Mouse (Mus musculus): ENCODE data around the gene Ppat.
A peak's percentile ranks its signal among the peaks of the same experiment; 100 is the strongest.
"Not testable (repeated sequence)": the region's sequence is repeated elsewhere in the genome, so short reads cannot be mapped to it uniquely, and the experiment has no call there.

Gene Ppat

DNA sequence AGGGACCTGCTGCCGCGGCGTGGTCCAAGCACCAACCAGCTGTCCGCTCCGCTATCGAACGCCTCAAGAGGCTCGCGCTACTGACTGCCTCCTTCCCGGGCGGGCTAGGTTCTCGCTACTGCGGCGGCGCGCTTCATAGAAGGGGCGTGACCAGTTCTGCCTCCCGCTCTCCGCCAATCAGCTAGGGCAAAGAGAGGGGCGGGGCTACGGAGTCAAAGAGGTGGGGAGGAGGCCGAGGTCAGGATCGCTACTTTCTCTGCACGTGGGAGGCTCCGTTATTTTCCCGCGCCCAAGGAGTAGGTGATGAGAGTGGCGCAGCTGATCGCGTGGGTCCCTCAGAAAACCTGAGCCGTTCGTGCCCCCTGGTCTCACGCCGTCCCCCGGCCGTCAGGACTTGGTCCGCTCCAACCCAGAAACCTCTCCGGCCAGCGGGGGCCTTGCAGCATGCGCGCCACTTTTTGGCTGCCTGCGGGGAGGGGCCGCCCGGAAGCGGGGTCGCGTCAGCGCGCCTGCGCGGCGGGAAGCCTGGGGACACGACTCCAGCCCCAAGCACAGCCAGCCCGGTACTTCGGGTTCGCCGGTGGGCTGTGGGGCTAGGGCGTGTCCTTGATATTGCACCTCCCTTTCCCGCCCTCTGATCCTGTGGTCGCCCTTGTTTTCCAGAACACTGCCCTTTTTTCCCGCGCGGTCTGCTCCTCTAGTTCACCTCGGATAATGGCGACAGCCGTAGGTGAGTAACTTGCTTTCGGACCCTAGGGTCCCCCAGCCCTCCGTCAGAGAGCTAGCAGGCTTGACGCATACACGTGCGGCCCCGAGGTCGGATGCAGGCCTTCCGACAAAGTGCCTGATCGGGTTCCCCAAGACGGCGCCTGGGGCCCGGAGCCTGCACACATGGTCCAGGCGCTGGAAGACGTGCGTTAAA is at the start of gene Ppat, which contains the start of gene Paics:
Gene Ppat (minus strand): TSS at position 473 of the 922 bp plus-strand sequence.
Gene Paics (plus strand): TSS at position 202 of the 922 bp plus-strand sequence.
- peak; percentile 100 for DNase-seq (ENCODE audit: low read depth, low spot score)

DNA sequence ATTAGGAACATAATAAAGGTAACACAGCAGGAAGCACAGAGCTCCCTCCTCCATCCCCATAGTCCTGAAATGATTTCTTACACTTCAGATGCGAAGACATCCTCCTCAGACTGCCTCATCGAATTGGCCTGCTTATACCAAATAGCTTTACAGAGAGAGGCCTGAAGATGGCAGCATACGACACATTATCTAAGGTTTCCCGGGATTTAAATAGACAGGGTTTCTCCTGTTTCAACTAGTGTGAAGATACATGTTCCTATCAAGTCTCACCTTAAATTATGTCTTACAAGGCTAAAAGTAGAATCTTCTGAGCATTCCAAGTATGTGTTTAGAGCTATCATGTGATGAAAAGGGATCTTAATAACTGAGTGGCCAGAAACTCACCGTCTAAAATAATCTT is 47.0 kb upstream of the Ppat start:
- peak; percentile 86 for DNase-seq (ENCODE audit: low read depth, low spot score)

DNA sequence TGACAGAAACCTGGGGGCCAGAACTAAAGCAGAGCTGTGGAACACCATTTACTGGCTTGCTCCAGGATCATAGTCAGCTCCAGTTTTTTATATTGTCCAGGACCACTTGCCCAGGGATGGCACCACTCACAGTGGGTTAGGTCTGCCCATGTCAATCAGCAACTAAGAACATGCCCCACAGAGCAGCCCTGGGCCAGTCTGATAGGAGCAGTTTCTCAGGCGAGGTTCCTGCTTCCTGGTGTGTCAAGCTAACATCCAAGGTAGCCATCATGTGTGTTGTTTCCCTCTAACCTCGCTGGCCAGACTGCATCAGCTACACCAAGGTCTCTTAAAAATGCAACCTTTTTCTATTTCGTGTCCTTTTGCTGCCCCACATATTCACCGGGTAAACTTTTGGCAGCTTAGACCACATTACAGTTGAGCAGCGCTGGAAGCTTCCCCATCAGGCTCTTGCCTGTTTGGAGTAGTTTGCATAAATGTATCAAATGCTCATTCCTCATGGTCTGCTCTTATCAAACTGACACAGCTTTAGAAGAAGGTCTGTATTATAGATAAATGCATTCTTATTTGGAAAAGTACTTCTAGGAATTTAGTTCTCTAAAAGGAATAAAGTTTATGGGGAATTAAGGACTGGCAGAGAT is 41.9 kb upstream of the Ppat start:
- no peak for DNase-seq (ENCODE audit: low read depth, low spot score)

DNA sequence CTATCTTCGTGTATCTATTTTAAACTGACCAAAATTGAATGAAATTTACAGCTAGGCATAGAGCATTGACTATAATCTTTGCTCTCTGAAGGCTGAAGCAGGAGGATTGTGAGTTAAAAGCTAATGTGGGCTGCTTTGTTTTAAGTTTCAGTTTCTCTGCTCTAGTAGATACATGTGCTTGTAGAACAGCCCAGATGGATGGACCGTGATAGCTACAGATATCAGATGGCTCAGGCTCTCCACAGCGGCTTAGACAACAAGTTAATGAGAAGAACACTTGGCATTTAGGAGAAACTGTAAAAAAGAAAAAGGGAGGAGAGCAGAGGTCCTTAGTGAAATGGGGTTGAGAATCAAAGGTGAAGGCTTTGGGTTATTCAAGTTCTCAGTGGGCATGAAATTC is 39.4 kb upstream of the Ppat start:
- no peak for DNase-seq (ENCODE audit: low read depth, low spot score)

DNA sequence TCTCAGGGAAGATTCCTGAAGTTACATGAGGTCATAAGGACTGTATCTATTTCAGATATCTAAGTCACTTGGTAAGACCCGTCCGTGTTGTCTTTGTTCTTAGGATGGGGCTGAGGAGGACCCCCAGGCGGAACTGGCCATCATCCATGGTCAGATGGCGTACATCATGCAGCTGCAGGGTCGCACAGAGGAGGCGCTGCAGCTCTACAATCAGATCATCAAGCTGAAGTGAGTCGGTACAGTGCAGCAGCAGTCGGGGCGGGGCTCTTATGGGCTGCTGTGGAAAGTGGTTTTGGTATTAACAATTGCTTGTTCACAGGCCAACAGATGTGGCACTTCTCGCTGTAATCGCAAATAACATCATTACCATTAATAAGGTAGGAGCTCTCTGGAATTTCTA is 32.6 kb upstream of the Ppat start:
- DNase-seq (ENCODE audit: low read depth, low spot score): no peak

DNA sequence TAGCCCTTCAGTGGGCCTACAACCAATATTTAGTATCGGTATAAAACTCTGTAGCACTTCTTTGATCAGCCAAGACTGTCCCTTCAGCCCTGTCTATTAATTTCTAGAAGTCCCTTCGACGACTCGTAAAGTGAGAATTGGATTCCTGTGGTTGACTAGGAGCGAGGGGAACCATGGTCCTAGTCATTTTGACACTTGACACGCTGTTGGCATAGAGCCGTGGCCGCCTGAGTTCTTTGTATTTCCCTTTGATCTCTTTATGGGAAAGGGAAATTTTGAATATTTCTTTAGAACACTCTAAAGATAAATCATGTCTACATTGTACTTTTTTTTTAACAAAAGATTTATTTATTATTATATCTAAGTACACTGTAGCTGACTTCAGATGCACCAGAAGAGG is 24.4 kb upstream of the Ppat start:
- no peak for DNase-seq (ENCODE audit: low read depth, low spot score)

DNA sequence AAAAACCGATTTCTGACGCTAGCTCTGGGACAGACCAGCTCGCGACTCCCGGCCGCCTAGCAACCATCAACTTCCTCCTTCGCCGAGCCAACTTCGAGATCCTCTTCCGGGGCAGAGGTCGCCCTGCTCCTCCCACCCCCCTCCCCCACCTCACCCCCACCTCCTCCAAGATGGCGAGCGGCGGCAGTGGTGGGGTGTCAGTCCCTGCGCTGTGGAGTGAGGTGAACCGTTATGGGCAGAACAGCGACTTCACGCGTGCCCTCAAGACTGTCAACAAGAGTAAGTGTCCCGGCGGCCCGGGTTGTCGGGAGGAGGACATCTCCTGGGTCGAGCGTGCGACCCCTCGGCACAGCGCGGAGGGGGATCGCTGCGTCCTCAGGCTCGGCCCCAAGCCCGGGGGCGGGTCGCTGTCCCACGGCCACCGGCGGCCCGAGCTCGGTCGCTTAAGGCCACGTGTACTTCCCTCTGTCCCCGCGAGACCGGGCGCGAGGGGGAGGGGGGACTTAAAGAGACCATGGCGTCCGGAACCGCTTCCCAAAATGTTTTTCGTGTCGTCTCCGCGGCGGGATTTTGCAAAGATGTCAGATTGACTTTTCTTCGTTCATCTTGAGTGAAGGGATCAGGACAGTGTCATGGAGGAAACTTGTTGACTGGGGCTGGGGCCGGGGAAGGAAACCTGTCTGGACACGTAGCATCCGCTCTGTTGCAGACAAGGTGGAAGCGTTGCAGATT is 23.3 kb upstream of the Ppat start, which contains the start of gene Srp72:
Gene Srp72 (plus strand): TSS at position 130 of the 732 bp plus-strand sequence.
- peak; percentile 93 for DNase-seq (ENCODE audit: low read depth, low spot score)

DNA sequence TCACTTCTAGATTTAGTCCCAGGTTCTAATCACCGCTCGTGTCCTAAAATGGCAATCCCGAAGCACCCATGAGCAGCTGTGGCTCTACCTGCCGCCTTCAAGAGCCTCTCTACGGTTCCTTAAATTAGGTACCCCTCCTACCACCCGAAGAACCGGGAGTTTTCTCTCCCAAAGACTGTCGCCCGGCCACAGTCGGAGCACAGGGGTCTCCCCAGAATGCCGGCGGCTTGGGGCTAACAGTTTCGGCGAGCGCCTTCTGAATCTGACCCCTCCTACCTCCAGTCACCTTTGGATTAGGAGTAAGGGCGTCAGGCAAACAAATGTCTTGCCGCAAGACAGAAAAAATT is 22.8 kb upstream of the Ppat start:
- DNase-seq (ENCODE audit: low read depth, low spot score): no peak

DNA sequence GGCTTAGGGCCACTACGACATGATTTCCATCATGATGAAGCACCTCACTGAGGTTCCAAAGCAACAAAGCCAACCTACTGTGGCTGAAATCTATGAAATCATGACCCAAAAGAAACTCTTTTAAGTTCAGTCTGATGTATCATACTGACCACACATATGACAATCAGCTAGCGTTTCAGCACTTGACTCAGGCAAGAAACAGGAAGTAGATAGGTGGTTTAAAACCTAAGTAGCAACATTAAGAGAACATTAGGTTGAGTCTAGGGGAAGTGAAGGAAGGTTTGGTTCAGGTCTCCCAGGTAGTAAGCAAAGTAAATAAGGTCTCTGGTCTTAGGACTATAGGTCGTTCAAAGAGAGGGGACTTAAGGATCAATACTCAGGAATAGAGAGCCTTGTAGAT is 22.1 kb upstream of the Ppat start:
- DNase-seq (ENCODE audit: low read depth, low spot score): no peak

DNA sequence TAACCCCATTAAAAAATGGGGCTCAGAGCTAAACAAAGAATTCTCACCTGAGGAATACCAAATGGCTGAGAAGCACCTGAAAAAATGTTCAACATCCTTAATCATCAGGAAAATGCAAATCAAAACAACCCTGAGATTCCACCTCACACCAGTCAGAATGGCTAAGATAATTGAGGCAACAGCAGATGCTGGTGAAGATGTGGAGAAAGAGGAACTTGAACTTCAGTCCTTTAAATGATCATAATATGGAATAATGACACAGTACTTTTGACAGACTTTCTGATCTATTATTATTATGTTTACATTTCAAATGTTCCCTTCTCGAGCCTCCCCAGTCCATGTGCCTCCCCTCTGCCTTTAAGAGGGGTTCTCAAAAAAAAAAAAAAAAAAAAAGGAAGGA is 19.7 kb upstream of the Ppat start:
- not testable (repeated sequence) for DNase-seq (ENCODE audit: low read depth, low spot score)

DNA sequence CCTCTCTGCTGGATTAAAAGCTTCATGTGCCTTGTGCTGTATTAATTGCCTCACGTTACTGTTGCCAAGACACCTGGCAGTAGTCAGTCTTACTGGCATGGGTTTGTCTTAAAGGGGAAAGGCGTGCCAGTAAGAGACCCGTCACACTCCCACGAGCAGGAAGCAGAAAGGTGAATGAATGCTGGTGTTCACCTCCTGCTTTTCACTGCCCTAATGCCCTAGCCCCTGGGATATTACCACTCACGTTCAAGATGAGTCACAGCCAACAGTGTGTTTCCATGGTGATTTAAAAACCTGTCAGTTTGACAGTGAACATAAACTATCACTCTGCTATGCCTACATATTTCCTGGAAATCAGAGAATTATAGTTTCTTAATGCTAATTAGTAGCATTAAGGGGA is 17.9 kb upstream of the Ppat start:
- DNase-seq (ENCODE audit: low read depth, low spot score): peak; percentile 57

DNA sequence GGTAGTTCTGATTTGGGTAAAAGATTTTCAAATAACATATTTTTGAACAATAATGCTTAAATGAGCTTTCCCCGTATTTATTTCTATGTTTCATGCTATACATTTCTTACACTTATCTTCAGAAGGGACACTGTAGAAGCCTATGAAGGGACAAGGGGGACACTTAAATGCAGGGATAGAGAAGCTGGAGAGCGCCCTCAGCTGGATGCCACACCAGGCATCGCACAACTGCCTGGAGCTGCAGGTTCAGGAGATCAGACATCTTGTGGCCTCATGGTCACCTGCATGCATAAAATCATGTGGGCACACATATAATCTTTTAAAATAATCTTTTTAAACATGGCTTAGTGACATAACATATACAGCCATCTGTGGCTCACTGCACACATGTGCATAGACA is 13.3 kb upstream of the Ppat start:
- DNase-seq (ENCODE audit: low read depth, low spot score): no peak

DNA sequence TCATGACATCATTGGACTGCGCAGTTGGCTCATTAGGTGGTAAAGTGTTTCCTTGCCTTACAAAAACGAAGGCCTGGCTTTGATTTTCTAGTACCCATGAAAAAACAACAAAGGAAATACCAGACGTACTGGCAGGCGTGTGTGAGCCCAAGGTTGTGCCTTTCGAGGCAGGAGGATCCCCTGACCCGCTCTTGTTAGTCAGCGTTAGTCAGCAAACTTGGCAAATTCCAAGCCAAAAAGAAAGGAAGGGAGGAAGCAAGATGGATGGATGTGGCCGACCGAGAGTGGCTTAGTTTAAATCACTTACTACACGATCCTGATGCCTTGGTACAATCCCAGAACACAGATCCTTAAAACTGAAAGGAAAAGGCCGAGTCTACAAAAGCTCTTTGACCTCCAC is 11.2 kb upstream of the Ppat start:
- DNase-seq (ENCODE audit: low read depth, low spot score): peak; percentile 98

DNA sequence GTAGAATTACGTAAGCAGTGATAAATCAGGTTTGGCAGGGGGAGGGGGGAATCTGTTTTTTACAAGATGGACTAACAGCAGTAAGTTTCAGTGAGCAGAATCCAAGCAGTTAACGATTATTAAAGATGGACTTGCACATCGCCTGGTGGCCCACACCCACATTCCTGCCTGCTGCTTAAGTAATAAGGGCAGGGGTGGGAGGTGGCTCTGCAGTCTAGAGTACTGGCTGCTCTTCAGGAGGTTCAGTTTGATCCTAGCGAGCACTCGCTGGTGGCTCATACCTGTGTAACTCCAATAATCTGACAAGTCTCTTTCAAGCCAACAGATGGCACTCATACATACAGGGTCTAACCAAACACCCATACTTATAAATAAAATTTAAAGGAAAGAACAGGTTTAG is 8.2 kb upstream of the Ppat start:
- no peak for DNase-seq (ENCODE audit: low read depth, low spot score)

DNA sequence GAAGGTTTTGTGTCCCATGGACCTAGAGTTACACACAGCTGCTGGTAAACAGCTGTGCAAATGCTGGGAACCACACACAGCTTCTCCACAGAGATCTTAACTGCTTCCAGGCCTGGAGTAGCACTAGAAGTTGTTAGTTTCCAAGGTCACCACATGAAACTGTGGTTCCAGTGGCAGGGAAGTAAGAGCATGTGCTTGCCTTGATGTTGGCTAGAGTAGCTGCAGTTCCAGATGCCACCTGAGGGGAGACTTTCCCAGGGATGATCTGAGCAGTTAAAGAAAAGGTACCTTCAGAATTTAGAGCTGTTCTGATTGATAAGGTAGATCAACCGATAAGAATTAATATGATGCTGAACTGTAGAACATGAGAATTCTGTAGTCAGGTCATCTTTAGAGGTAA is 6.6 kb upstream of the Ppat start:
- DNase-seq (ENCODE audit: low read depth, low spot score): peak; percentile 70

DNA sequence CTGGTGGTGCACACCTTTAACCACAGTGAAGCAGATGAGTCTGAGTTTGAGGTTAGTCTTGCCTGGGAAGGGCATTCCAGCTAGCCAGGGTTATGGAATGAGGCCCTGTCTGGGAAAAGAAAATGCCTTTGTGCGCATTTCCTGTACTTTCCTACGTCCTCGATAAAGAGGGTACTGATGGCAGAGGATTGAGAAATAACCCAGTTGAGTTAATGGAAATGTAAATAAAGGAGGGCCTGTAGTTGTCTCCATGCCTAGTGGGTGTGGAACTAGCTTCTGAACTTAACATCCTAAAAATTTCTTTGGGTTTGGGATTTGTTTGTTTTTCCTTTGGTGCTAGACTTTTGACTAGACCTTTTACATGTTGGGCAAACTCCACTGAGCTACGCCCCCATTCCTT is 4.1 kb upstream of the Ppat start:
- no peak for DNase-seq (ENCODE audit: low read depth, low spot score)

DNA sequence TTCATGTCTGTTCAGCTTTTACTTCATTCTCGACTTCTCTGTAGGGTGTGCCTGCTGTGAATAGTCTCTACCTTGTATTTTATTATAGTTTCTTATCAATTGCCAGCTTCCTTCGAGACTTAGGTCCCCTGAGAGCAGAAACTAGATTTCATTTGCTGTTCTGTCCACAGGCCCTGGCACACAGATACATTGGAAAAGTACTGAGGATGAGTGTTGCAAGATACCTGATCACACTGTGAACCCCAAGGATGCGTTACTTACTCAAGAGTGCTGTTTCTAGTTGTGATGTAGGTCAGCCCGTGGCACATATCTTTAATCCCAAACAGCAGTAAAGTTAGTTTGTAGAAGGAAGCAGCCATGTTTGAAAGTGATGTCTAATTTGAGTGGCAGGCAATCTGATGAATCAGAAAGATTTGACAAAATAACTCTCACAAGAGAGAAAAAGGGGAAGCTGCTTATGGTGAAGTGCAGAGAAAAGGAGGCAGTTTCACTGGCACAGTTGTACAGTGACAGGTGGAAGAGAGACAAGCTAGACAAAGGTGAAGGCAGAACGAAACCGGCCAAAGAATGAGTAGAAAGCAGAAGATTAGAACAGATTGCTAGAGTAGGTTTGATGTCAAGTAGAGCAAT is 3.0 kb upstream of the Ppat start:
- no peak for DNase-seq (ENCODE audit: low read depth, low spot score)

DNA sequence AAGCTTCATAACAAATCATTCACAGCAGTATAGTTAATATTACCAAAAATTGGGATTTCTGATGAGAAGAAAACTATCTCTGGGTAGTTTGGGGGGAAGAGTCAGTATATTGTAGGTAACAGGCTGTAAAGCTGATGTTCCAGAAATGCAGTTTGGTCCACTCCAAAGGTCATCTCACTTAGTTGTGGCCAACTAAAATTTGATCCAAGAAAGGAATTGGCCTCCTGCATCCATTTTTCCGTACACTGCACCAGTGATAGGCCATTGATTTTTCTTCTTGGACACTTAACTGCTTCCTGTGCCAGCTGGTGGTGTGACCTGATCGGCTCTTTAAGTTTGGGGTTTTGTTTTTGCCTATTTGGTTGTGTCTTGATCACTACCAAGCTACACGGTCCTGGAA is 2.4 kb upstream of the Ppat start:
- no peak for DNase-seq (ENCODE audit: low read depth, low spot score)

DNA sequence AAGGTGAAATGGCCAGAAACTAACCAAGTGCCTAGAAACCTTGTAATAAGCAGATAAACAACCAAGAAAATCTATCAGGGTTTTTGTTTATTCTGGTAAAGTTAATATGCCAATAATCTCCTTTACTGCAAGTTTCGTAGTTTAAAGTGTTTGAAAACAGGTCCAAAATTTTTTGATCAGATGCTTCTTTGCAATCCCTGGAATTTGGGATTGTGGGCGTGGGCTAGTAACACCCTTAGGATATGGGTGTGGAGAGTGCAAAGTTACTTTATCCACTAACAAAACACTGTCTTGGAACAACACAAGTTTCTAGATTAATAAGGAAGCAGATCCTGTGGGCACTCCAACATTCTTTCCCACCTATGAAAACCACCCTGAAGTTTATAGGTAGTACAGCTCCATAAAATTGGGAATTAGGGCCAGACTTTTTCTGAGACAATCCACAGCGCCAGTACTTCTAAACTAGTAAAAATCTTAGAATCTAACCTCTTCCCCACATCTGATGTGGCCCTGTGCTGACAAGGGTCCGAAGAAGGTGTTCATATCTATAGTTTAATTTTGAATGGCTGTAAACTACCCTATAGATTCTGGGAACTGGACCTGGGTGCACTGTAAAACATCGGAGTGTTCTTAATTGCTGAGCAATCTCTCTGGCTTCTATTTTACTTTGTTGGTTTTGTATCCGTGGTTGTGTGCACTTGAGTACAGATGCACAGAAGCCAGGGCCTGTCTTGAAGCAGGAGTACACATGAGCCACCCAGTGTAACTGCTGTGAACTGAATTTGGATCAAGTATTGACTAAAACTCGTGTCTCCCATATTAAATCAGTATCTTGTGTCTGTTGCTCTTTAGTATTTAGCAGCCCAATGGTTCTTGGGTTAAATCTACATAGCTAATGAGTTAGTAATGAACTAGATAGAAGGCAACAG is 998 bp upstream of the Ppat start:
- DNase-seq (ENCODE audit: low read depth, low spot score): peak; percentile 75

DNA sequence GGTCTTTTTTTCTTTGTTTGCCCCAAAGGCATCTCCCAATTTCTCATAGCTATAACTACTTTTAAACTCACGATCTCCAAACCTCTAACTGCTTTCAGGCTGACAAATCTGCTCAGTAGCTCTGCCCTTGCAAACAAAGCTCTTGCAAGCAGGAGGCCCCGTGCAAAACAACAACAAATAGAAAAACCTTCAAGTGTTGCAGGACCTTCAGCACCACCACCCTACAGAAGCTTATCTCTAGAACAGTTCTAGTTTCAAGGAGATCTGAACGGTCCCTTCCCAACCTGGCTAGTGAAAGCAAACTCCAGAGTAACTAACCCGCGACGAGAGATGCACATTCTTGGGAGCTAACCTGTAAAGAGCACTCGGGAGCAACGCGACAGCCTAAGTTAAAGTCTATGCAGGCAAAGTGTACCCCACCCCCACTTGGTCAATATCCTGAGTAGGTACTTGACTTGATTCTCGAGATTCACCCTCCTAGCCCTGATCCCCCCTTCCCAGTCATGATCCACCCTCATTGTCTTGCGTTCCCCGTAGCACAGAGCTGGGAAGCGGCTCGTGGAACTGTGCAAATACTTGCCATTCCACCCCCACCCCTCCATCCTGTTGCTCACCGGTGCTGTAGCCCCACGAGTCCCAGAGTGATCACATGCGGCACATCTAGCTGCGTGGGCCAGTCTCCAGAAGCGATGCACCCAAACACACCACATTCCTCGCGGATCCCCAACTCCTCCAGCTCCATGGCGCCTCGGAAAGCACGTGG is 854 bp downstream of the Ppat start:
- DNase-seq (ENCODE audit: low read depth, low spot score): peak; percentile 60
